In genomic region chr5:27342276-27342675, GRCm38 (mm10) we compare ENCODE assay signal across 17 mouse cellular contexts.
"Had no signal": no experiment of that assay in that cellular context is flagged by ENCODE, and none has a peak within 500 bp of the region (broad histone marks: within the 10 kb centered on the region; RNA-seq: fewer than 3 reads in every experiment).

No protein-coding gene starts in this region.

- H3K4me1 ChIP-seq: limb, embryonic 10.5 days; limb, embryonic 13.5 days; liver, embryonic 12.5 days; liver, embryonic 15.5 days; stomach, embryonic 15.5 days had no signal

- H3K36me3 ChIP-seq: limb, embryonic 10.5 days; limb, embryonic 13.5 days; liver, embryonic 12.5 days; liver, embryonic 15.5 days; lung, embryonic 15.5 days; stomach, embryonic 15.5 days had no signal

- DNase-seq: kidney, postnatal 25 days; layer of hippocampus, adult 9-11 months; liver; lung, adult 18-20 months; lung, postnatal 10 days; lung, postnatal 36 days; midbrain, embryonic 14.5 days; right cerebral cortex, postnatal 4 days; thymus, postnatal 25 days had no signal

- H3K9me3 ChIP-seq: limb, embryonic 10.5 days; limb, embryonic 13.5 days; liver, embryonic 12.5 days; liver, embryonic 15.5 days; lung, embryonic 15.5 days; stomach, embryonic 15.5 days had no signal

- H3K4me3 ChIP-seq: layer of hippocampus, adult 2 months; limb, embryonic 10.5 days; limb, embryonic 13.5 days; liver, embryonic 12.5 days; liver, embryonic 15.5 days; lung, embryonic 15.5 days; stomach, embryonic 15.5 days had no signal

- H3K27ac ChIP-seq: kidney, postnatal 0 days; layer of hippocampus, adult 2 months; limb, embryonic 10.5 days; limb, embryonic 13.5 days; liver, embryonic 12.5 days; liver, embryonic 15.5 days; lung, embryonic 15.5 days; stomach, embryonic 15.5 days had no signal

- H3K27me3 ChIP-seq: limb, embryonic 13.5 days; liver, embryonic 12.5 days; liver, embryonic 15.5 days; lung, embryonic 15.5 days; stomach, embryonic 15.5 days had no signal

- ATAC-seq: liver, embryonic 12.5 days had no signal
